Mouse (Mus musculus): ENCODE data around the gene Pycr1. TPM values are rescaled to one million over a fixed set of nuclear protein-coding genes. Genes with fewer than 3 reads are reported as not detected.

The Pycr1 gene
- polyA plus RNA-seq, 1 experiment from 2014 or later: 29.8 TPM

- Histone ChIP-seq H3K27me3 (ENCODE audit: insufficient read depth, low read length) (peaks cover 25% of the 10 kb centered on the region), H3K4me2 (no peak overlapping the region), H3K4me3 (ENCODE audit: low read depth, low read length) (no peak overlapping the region), H3K27ac (ENCODE audit: low read depth) (no peak overlapping the region), H3K36me3 (ENCODE audit: insufficient read depth) (no peaks in the 10 kb centered on the region), H3K4me1 (ENCODE audit: insufficient read depth) (0 out of 2 replicates have a peak, but pooled peaks cover 2% of the 10 kb centered on the region), H3K9me3 (ENCODE audit: low read depth, low read length) (no peaks in the 10 kb centered on the region), H3K9ac (no peak overlapping the region)
- ATAC-seq (ENCODE audit: insufficient read depth): peak; percentile 75
- no peak for TF ChIP-seq CTCF (IDR thresholded peaks at IDR 0.05; ENCODE audit: low read depth)
- 61% methylated on average over 3 of the region's 3 CpGs for WGBS
- peak; percentile 73 for DNase-seq
Measured at GRCm38 (mm10) chr11:120665406-120665805, 21.8 kb upstream of the Pycr1 start.

GRCm38 (mm10) chr11:120663714-120664113, 20.1 kb upstream of the Pycr1 start:
- DNase-seq (no peak), ATAC-seq (ENCODE audit: insufficient read depth) (no peak)
- H3K9ac ChIP-seq: no peak overlapping the region
- H3K9me3 ChIP-seq (ENCODE audit: low read depth, low read length): no peaks in the 10 kb centered on the region
- peaks cover 7% of the 10 kb centered on the region; the same call in 1 of the 2 replicates for H3K4me1 ChIP-seq (ENCODE audit: insufficient read depth)
- 84% methylated on average over 5 of the region's 5 CpGs for WGBS
- no peak for TF ChIP-seq CTCF (IDR thresholded peaks at IDR 0.05; ENCODE audit: low read depth)
- no peaks in the 10 kb centered on the region for H3K36me3 ChIP-seq (ENCODE audit: insufficient read depth)
- H3K4me3 ChIP-seq (ENCODE audit: low read depth, low read length): no peak overlapping the region
- H3K4me2 ChIP-seq: no peak overlapping the region
- H3K27me3 ChIP-seq (ENCODE audit: insufficient read depth, low read length): peaks cover 42% of the 10 kb centered on the region
- H3K27ac ChIP-seq (ENCODE audit: low read depth): no peak overlapping the region

GRCm38 (mm10) chr11:120662759-120663158, 19.2 kb upstream of the Pycr1 start:
- TF ChIP-seq CTCF (IDR thresholded peaks at IDR 0.05; ENCODE audit: low read depth): no peak
- Histone ChIP-seq H3K36me3 (ENCODE audit: insufficient read depth) (no peaks in the 10 kb centered on the region), H3K9me3 (ENCODE audit: low read depth, low read length) (no peaks in the 10 kb centered on the region), H3K4me2 (no peak overlapping the region), H3K4me3 (ENCODE audit: low read depth, low read length) (no peak overlapping the region), H3K27ac (ENCODE audit: low read depth) (no peak overlapping the region), H3K9ac (no peak overlapping the region), H3K4me1 (ENCODE audit: insufficient read depth) (peaks cover 7% of the 10 kb centered on the region; the same call in 1 of the 2 replicates), H3K27me3 (ENCODE audit: insufficient read depth, low read length) (peaks cover 51% of the 10 kb centered on the region)
- DNase-seq (no peak), ATAC-seq (ENCODE audit: insufficient read depth) (no peak)
- 61% methylated on average over 6 of the region's 6 CpGs for WGBS

GRCm38 (mm10) chr11:120661076-120661460, 17.5 kb upstream of the Pycr1 start, which contains the start of gene Notum:
Gene Notum, minus strand, starts transcription at chr11:120661175.
- WGBS: under 1% methylated on average over 35 of the region's 35 CpGs
- TF ChIP-seq CTCF (IDR thresholded peaks at IDR 0.05; ENCODE audit: low read depth): no peak
- peak within 1 kb of the TSS; percentile 72 for H3K4me2 ChIP-seq
- no peaks in the 10 kb centered on the region for H3K36me3 ChIP-seq (ENCODE audit: insufficient read depth)
- peak within 1 kb of the TSS; percentile 43 for H3K9ac ChIP-seq
- no peaks in the 10 kb centered on the region for H3K9me3 ChIP-seq (ENCODE audit: low read depth, low read length)
- peaks cover 7% of the 10 kb centered on the region; the same call in 1 of the 2 replicates for H3K4me1 ChIP-seq (ENCODE audit: insufficient read depth)
- ATAC-seq (ENCODE audit: insufficient read depth) (peak; percentile 29; the same call in 1 of the 2 replicates), DNase-seq (peak; percentile 42)
- peak within 1 kb of the TSS; percentile 47 for H3K4me3 ChIP-seq (ENCODE audit: low read depth, low read length)
- H3K27me3 ChIP-seq (ENCODE audit: insufficient read depth, low read length): peaks cover 58% of the 10 kb centered on the region
- H3K27ac ChIP-seq (ENCODE audit: low read depth): no peak within 1 kb of the TSS

- DNase-seq (peak; percentile 75), ATAC-seq (ENCODE audit: insufficient read depth) (peak; percentile 67)
- H3K36me3 ChIP-seq (ENCODE audit: insufficient read depth): no peaks in the 10 kb centered on the region
- H3K27me3 ChIP-seq (ENCODE audit: insufficient read depth, low read length): peaks cover 58% of the 10 kb centered on the region
- H3K9ac ChIP-seq: peak overlapping the region; percentile 43
- peaks cover 7% of the 10 kb centered on the region; the same call in 1 of the 2 replicates for H3K4me1 ChIP-seq (ENCODE audit: insufficient read depth)
- no peaks in the 10 kb centered on the region for H3K9me3 ChIP-seq (ENCODE audit: low read depth, low read length)
- H3K27ac ChIP-seq (ENCODE audit: low read depth): no peak overlapping the region
- peak overlapping the region; percentile 72 for H3K4me2 ChIP-seq
- H3K4me3 ChIP-seq (ENCODE audit: low read depth, low read length): peak overlapping the region; percentile 47
- under 1% methylated on average over 69 of the region's 95 CpGs for WGBS
- peak; percentile 20; the same call in 1 of the 2 replicates for TF ChIP-seq CTCF (IDR thresholded peaks at IDR 0.05; ENCODE audit: low read depth)
Measured at GRCm38 (mm10) chr11:120660301-120661075, 16.9 kb upstream of the Pycr1 start.

- no peaks in the 10 kb centered on the region for H3K9me3 ChIP-seq (ENCODE audit: low read depth, low read length)
- H3K4me1 ChIP-seq (ENCODE audit: insufficient read depth): peaks cover 7% of the 10 kb centered on the region; the same call in 1 of the 2 replicates
- peaks cover 58% of the 10 kb centered on the region for H3K27me3 ChIP-seq (ENCODE audit: insufficient read depth, low read length)
- ATAC-seq (ENCODE audit: insufficient read depth) (no peak; the same call in 1 of the 2 replicates), DNase-seq (no peak)
- peak overlapping the region; percentile 72 for H3K4me2 ChIP-seq
- H3K27ac ChIP-seq (ENCODE audit: low read depth): no peak overlapping the region
- TF ChIP-seq CTCF (IDR thresholded peaks at IDR 0.05; ENCODE audit: low read depth): no peak
- no peaks in the 10 kb centered on the region for H3K36me3 ChIP-seq (ENCODE audit: insufficient read depth)
- H3K9ac ChIP-seq: peak overlapping the region; percentile 43; the same call in 1 of the 2 replicates
- H3K4me3 ChIP-seq (ENCODE audit: low read depth, low read length): peak overlapping the region; percentile 47
- 2% methylated on average over 49 of the region's 50 CpGs for WGBS
Measured at GRCm38 (mm10) chr11:120659509-120660300, 16.1 kb upstream of the Pycr1 start.

Measured in lung, embryonic 14.5 days (tissue).